Mouse (Mus musculus): ENCODE results near the gene Vegfc.

Gene Vegfc

GRCm38 (mm10) chr8:54077271-54078120, at the start of gene Vegfc:
TSS of gene Vegfc (plus strand) at chr8:54077606.
- DNase-seq (ENCODE audit: low spot score), result no peak

- no peak for DNase-seq (ENCODE audit: low spot score)
Measured at GRCm38 (mm10) chr8:54034584-54034983, 42.8 kb upstream of the Vegfc start.

- DNase-seq (ENCODE audit: low spot score), result peak; percentile 9
Measured at GRCm38 (mm10) chr8:54042601-54043000, 34.8 kb upstream of the Vegfc start.

DNA sequence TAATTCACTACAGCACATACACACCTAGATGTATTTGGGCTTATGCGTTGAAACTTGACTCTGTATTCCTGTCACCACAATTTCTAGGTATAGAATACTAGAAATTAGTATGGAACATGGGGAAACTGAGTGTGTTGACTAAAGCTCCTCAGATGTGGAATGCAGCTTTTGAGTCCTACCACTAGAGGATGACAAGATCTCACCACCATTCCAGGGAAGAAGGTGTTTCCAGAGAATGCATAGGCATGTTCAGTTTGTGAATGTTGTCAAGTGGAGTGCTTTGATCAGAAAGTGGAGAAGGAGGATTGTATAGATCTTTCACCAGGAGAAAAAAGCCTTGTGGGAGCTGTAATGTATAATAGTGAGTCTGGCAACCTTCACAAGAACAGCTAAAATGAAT, 33.9 kb upstream of the Vegfc start:
- no peak for DNase-seq (ENCODE audit: low spot score)

GRCm38 (mm10) chr8:54053210-54053609, 24.2 kb upstream of the Vegfc start:
- no peak for DNase-seq (ENCODE audit: low spot score)

DNA sequence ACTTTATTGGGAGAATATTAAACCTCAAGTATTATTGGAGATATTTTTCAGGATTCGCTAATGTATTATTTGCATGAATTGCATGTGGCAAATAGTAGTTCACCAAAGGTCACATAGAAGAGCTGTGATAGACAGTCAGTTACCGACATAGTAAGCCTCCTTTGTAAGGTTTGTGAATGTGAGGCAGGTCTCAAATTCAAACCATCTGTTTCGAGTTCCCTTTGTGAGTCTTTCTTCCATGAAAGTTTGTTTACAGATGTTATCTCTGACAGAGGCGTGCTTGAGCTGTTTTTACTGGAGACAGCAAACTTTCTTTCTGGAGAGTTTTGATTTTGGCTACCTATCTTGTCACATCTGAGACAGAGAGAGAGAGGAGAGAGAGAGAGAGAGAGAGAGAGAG, 11.9 kb upstream of the Vegfc start:
- no peak for DNase-seq (ENCODE audit: low spot score)

GRCm38 (mm10) chr8:54076301-54076700, 1.1 kb upstream of the Vegfc start:
- DNase-seq (ENCODE audit: low spot score), result no peak

DNA sequence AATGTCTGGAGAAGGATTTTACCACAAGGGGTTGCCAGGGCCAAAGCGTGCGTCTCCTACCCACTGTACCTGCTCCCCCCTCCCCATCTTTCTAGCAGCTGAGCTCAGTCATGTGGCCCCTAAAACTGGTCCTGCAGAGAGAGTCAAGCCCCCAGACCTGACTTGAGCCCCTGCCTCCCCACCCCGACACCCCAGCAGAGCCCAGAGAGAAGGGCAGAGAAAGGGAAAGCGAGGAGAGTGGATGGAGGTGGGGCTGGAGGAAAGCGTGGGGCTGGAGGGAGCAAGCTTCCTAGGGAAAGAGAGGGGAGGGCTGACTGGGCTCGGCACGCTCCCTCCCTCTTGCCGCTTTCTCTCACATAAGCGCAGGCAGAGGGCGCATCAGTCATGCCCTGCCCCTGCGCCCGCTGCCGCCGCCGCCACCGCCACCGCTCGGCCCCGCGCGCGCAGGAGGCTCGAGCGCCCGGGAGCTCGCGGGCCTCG, 575 bp upstream of the Vegfc start:
- DNase-seq (ENCODE audit: low spot score), result no peak

- DNase-seq (ENCODE audit: low spot score), result no peak
Measured at GRCm38 (mm10) chr8:54078121-54078440, 675 bp downstream of the Vegfc start.

DNA sequence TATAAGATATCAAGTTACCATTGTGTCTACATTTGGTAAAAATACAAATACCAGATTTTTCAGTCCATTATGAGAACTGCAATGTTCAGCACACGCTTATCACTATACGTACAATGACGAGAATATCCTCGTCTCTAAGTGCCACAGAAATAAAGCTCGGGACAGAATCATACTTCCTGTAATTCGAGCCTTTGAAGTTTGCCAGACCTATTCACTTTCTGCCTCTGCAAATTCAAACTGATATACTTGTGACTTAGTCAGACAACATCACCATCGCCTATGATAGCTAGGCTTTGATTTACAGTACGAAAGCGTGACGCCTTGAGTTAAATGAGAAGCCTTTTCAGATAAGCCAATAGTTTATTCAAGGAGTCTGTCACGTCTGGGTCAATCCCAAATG, 1.6 kb downstream of the Vegfc start:
- no peak for DNase-seq (ENCODE audit: low spot score)

- DNase-seq (ENCODE audit: low spot score), result no peak
Measured at GRCm38 (mm10) chr8:54079601-54080000, 2.2 kb downstream of the Vegfc start.

DNA sequence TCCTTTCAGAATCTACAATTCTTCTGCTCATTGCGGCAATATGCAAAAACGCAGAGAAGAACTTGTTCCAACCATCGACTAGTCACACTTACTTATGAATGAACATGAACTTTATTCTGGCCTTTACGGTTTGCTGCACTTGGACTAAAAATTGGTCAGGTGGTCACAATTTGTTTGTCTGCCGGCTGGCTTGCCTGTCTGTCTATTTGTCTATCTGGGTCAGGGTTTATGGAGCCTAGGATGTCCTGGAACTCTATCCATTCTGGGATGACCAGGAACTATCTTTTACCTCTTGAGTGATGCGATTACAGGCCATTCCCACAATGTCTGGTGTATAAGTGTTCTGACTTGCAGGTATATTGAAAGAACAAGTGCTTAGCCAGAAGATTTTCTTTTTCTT, 8.5 kb downstream of the Vegfc start:
- no peak for DNase-seq (ENCODE audit: low spot score)

DNA sequence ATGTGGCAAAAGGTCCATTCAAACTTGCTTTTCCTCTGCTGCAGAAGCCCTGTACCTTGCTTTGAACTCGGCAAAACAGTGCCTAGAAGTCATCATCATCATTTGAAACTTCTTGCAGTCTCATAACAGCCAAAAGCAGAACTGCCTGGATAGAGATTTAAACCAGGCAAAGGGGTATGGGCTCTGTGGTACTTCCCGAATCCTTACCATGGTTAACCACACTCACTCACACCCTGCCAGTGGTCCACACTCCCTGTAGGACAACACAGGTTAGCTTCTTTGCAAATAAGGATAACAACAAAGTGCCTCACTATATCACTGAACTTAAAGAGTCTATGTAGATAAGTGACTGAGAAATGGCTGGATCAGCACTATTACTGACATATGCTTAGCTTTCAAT, 9.7 kb downstream of the Vegfc start:
- DNase-seq (ENCODE audit: low spot score), result no peak

DNA sequence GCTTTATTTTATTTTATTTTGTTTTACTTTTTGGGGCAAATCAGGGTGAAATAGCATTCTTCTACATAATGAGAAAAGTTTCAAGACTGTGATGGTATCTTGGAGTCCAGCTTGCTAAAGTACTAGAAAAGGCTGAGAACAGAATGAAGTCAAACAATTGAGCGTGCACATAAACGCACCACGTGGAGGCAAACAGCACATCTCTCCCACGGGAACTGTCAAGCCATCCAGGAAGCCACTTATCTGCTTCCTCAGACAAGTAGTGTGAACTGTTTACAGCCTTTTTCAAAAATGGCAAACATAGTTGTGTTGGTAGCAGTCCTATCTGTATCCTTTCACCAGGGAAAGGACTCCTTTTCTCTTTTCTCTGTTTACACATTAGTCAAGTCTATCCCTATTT, 11.8 kb downstream of the Vegfc start:
- no peak for DNase-seq (ENCODE audit: low spot score)

DNA sequence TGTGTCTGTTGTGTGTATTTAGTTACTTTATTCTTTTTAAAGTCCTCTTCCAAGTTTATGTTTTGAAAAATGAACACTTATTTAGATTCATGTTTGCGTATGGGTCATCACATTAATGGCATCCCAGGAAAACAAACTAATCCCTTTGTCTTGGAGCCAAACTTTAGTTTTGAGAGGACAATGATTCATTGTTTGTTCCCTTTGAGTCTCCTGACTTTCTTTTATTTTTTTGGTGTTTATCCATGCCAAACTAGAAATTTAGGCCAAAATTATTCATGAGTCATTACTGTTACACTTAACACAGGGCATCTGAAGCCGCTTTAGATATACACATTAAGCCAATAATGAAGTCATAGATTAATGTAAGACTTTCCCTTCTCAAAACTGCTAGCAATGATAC, 12.5 kb downstream of the Vegfc start:
- no peak for DNase-seq (ENCODE audit: low spot score)

- DNase-seq (ENCODE audit: low spot score), result no peak
Measured at GRCm38 (mm10) chr8:54100058-54100457, 22.7 kb downstream of the Vegfc start.

- no peak for DNase-seq (ENCODE audit: low spot score)
Measured at GRCm38 (mm10) chr8:54114581-54114980, 37.2 kb downstream of the Vegfc start.

GRCm38 (mm10) chr8:54120115-54120514, 42.7 kb downstream of the Vegfc start:
- DNase-seq (ENCODE audit: low spot score), result no peak

DNA sequence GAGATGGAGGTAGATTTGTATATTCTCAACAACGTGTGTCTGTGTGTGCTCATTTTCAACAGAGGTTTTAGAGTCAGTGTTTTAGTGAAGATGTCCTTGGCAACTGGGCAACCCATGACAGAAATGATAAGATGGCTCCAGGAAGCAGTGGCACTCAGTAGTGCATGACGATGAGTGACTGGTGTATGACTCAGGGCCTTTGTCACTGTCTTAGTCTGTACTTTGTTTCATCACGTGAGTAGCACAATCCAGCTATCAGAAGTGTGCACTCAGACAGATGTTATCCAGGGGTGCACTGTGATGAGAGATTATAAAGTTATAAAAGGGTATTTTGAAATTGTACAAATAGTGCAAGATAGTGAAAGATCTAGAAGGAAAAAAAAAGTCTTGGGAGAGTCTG, 44.5 kb downstream of the Vegfc start:
- no peak for DNase-seq (ENCODE audit: low spot score)

DNA sequence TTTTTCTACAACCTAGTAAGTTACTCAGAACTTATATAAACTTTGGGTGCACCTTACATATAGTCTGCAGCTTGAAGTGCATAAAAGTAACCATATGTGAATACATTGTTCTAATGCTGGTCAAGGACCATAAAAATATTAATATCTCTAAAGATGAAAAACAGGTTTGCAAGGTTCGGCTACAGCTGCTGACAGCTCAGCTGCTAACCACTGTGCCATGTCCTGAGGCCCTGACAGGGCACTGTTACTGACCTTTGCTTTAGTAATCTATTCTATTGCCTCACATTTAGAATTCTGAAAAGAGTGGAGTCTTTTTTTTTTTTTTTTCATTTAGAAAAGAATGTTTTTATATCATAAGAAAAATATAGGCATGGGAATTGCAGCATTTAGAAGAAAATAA, 44.9 kb downstream of the Vegfc start:
- no peak for DNase-seq (ENCODE audit: low spot score)

- no peak for DNase-seq (ENCODE audit: low spot score)
Measured at GRCm38 (mm10) chr8:54130558-54130957, 53.2 kb downstream of the Vegfc start.

DNA sequence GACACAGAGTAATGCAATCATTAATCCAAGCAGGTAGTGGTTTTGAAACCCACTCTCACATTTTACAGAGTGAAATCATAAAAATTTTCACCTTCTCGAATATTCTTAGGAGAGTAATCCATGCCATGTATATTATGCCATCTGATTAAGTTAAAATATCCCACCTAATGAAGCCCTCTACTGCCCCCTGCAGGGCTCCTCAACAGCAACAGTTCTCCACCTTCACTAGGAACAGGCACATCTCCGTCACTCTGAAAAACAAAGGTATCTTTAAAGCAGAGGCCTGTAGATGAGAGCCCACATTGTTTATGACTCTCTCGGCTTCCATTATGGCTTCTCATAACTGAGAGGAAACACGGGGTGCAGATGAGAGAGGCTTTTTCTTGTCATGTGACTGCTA, 75.8 kb downstream of the Vegfc start:
- no peak for DNase-seq (ENCODE audit: low spot score)

DNA sequence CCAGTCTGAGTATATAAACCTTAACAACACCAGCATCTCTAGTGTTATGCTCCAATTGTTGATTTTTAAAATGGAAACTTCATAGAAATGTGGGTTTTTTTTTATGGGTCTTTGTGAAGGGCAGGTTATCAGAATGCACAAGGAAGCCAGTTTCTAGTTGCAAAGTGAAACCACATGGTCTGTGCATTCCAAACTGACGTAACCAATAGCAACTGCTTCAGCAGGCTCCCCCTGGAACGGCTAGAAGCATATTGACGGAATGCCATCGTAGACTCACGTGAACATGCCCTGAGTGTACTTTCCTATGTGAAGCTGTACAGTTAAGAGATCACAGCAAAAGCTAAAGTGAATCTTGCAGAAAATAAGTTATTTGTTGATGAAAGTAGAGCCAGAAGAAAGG, 86.1 kb downstream of the Vegfc start:
- DNase-seq (ENCODE audit: low spot score), result peak; percentile 33

DNA sequence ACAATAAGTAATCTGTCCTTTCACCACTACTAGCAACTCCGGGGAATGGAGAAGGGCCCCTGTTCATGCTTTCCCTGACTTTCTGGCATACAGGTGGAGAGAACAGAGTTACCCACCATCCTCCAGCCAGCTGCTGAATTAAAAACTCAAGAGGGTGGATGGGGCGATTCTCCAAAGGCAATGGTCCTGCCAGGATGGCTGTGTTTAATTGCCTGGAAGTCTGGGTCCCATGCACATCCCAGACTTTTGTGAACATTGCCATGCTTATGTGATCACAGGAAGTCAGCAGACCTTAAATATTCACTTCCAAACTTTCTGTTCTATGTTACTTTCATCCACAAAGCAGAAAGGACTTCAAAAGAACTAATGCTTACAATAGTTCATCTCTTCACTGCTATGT, 107.9 kb downstream of the Vegfc start:
- no peak for DNase-seq (ENCODE audit: low spot score)

Measured in MN1 (cell line).